Mouse (Mus musculus) forebrain, embryonic 13.5 days (tissue): Measurements from ENCODE around the gene Prdm13. TPM values are rescaled to one million over a fixed set of nuclear protein-coding genes. Genes with fewer than 3 reads are reported as not detected.
A peak's percentile ranks its signal among the peaks of the same experiment; 100 is the strongest.

Source experiments
- ATAC-seq: fragments of 200-750 bp; cut with Nextera tagmentation; 2 replicates; pipeline ENCODE4 v1.8.0; 2017
- H3K27ac ChIP-seq: fragments of 300-500 bp; sonication (generic); 2 replicates; pipeline ENCODE4 v1.5.1; 2015; ENCODE audit warnings: inconsistent platforms, mild to moderate bottlenecking, moderate library complexity
- H3K27me3 ChIP-seq: fragments of 300-500 bp; sonication (generic); 2 replicates; pipeline ENCODE4 v1.6.1; 2015; ENCODE audit warnings: mild to moderate bottlenecking, inconsistent platforms
- H3K36me3 ChIP-seq: fragments of 300-500 bp; sonication (generic); 2 replicates; pipeline ENCODE4 v1.6.1; 2015; ENCODE audit warnings: mild to moderate bottlenecking, inconsistent platforms; ENCODE audit not compliant: poor library complexity, severe bottlenecking
- H3K4me1 ChIP-seq: fragments of 300-500 bp; sonication (generic); 2 replicates; pipeline ENCODE4 v1.6.1; 2015; ENCODE audit warnings: inconsistent platforms
- H3K4me2 ChIP-seq: fragments of 300-500 bp; sonication (generic); 2 replicates; pipeline ENCODE4 v1.6.1; 2015; ENCODE audit warnings: inconsistent platforms, mild to moderate bottlenecking, moderate library complexity
- H3K4me3 ChIP-seq: fragments of 300-500 bp; sonication (generic); 2 replicates; pipeline ENCODE4 v1.5.1; 2015; ENCODE audit warnings: mild to moderate bottlenecking, inconsistent platforms
- H3K9ac ChIP-seq: fragments of 300-500 bp; sonication (generic); 2 replicates; pipeline ENCODE4 v1.6.1; 2015; ENCODE audit warnings: mild to moderate bottlenecking, inconsistent platforms
- H3K9me3 ChIP-seq: fragments of 300-500 bp; sonication (generic); replicated peaks from 2 replicates; pipeline ENCODE4 v1.6.1; 2016; ENCODE audit warnings: inconsistent platforms
- WGBS: fragments of 180-500 bp; shearing (Covaris S2); methylation state at CpG from one replicate; pipeline ENCODE4 v1.1.7; 2015; 5-methylcytosine and 5-hydroxymethylcytosine counted together
- polyA plus RNA-seq: library from polyadenylated mRNA; unstranded; fragments of >200 nt; fragmentation: Nextera tagmentation; extraction: Ambion mirVana; gene quantifications from 2 replicates; pipeline ENCODE4 v1.2.1, GENCODE M21; 2015

Prdm13 gene
- polyA plus RNA-seq, 1 experiment from 2014 or later, result 0.46 TPM

DNA sequence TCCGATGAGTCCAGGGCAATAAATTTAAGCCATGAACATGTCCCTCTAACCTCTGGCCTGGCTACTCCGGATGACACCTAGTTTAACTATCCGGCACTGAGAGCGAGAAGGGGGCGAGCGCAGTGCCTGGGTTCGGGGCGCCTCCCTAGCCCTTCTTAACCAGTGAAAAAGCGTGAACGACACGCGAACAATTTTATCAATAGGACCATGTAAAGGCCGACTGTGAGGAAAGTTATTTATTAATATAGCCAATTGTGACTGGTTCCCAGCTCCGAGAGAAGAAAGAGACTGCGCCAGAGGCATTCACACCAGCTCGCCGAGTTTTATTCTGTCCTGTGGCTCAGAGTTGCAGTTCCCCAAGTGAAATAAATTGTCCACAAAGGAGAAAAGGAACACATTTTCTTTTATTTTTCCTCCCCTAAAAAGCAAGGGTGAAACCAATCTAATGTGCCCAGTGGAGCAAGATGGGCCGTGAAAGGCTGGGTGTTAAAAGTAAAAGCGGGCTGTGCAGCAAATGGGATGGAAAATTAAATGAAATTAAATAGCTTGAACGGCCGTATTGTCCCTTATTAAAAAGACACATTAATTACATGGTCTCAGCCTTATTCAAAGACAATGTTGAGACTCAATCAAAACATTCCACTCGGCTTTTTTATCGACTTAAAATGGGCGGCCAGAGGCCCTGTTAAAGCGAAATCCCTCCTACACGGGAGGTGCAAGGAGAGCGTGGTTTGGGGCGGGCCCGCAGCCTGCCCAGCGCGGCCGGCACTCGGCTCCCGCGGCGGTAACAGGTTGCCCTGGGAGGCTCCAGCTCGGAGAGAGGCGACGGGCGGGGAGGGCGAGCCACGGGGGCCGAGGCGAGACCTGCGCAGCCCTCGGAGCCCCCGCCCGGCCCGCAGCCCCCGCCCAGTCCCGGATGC lies 2.3 kb upstream of the Prdm13 start:
- H3K9me3 ChIP-seq, result no peaks in the 10 kb centered on the region; the same call in 1 of the 2 replicates
- ATAC-seq, result peak; percentile 79
- H3K27ac ChIP-seq, result peak overlapping the region; percentile 79
- H3K4me3 ChIP-seq, result peak overlapping the region; percentile 52
- H3K9ac ChIP-seq, result peak overlapping the region; percentile 64
- H3K36me3 ChIP-seq, result no peaks in the 10 kb centered on the region
- WGBS, result 1% methylated on average over 36 of the region's 51 CpGs
- peak overlapping the region; percentile 90 for H3K4me2 ChIP-seq
- H3K4me1 ChIP-seq, result peaks cover 46% of the 10 kb centered on the region
- H3K27me3 ChIP-seq, result peaks cover 86% of the 10 kb centered on the region

DNA sequence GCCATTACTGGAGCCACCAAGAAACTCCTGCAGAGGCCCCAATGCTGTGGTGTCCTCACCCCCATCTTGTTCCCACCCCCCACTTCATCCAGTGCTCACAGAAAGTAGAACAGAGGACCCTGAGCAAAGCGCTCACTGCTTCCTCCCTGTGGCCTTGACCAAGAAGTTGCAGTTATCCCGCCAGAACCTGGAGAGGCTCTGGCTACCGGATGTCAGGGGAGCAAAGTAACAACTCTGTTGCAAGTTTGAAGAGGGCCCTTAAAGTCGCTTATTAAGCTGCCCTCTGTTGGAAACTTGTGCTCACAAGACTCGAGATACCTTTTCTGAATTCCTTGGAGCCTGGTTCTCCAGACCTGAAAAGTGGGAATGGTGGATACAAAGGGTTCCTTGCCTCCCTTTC lies 1.2 kb upstream of the Prdm13 start:
- H3K4me1 ChIP-seq, result peaks cover 46% of the 10 kb centered on the region
- H3K27me3 ChIP-seq, result peaks cover 86% of the 10 kb centered on the region
- no peak for ATAC-seq
- H3K4me2 ChIP-seq, result no peak overlapping the region
- no peak overlapping the region for H3K9ac ChIP-seq
- H3K36me3 ChIP-seq, result no peaks in the 10 kb centered on the region
- WGBS, result 0% methylated on average over 5 of the region's 5 CpGs
- no peaks in the 10 kb centered on the region; the same call in 1 of the 2 replicates for H3K9me3 ChIP-seq
- H3K27ac ChIP-seq, result no peak overlapping the region
- no peak overlapping the region for H3K4me3 ChIP-seq

DNA sequence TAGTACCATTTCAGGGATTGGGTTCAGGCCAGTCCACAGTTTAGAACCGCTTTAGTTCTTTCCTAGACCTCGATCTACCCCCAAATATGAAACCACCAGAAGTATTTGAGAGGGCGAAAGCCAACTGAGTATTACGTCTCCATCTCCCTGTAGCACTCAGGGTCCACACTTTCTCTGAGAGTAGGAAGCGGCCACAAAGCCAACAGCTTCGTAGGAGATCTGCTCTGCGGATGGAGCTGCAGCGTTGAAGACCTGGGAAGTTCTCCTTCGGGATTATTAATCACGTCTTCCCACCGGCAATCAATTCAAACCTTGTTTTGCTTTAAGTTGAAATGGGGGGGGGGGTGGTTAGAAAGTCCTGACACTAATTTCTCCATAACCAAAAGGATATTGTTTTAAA lies 653 bp upstream of the Prdm13 start:
- 2% methylated on average over 11 of the region's 11 CpGs for WGBS
- H3K4me1 ChIP-seq, result peaks cover 46% of the 10 kb centered on the region
- no peak for ATAC-seq
- H3K9me3 ChIP-seq, result no peaks in the 10 kb centered on the region; the same call in 1 of the 2 replicates
- H3K4me3 ChIP-seq, result no peak overlapping the region
- H3K9ac ChIP-seq, result no peak overlapping the region
- peaks cover 86% of the 10 kb centered on the region for H3K27me3 ChIP-seq
- H3K36me3 ChIP-seq, result no peaks in the 10 kb centered on the region
- no peak overlapping the region for H3K27ac ChIP-seq
- no peak overlapping the region for H3K4me2 ChIP-seq

DNA sequence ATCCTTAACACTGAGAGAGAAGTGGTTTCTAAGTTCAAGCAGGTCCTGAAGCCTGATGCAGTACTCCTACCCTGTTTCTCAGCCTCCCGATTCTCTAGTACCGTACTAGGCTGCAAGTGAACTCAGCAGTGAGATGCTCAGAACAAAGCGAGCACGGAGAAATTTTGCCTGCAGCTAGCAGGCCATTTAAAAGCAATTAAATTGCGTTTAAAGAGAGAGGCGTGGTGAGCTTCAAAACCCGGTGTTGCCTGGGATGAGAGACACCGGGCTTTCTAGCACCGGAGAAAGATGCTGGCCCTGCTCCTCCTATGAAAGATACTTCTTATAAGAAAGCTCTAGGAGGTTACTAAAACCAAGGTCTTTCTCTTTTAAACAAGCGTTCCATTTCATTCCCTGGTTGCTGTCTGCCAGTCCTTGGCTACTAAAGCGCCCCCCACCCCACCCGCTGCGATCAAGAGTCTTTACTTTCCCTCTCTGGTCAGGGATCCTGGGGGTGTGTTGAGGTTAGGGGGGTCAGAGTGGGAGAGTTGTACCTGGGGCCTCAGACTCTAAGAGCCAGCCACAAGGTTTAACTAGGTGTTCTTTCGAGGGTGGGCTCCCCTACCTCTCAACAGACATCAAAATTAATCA lies 1.3 kb downstream of the Prdm13 start:
- no peak overlapping the region for H3K4me3 ChIP-seq
- peaks cover 36% of the 10 kb centered on the region for H3K4me1 ChIP-seq
- H3K27ac ChIP-seq, result no peak overlapping the region
- no peak overlapping the region for H3K4me2 ChIP-seq
- WGBS, result under 1% methylated on average over 14 of the region's 14 CpGs
- H3K9ac ChIP-seq, result no peak overlapping the region
- ATAC-seq, result no peak
- H3K27me3 ChIP-seq, result peaks cover 86% of the 10 kb centered on the region
- no peaks in the 10 kb centered on the region; the same call in 1 of the 2 replicates for H3K9me3 ChIP-seq
- no peaks in the 10 kb centered on the region for H3K36me3 ChIP-seq

DNA sequence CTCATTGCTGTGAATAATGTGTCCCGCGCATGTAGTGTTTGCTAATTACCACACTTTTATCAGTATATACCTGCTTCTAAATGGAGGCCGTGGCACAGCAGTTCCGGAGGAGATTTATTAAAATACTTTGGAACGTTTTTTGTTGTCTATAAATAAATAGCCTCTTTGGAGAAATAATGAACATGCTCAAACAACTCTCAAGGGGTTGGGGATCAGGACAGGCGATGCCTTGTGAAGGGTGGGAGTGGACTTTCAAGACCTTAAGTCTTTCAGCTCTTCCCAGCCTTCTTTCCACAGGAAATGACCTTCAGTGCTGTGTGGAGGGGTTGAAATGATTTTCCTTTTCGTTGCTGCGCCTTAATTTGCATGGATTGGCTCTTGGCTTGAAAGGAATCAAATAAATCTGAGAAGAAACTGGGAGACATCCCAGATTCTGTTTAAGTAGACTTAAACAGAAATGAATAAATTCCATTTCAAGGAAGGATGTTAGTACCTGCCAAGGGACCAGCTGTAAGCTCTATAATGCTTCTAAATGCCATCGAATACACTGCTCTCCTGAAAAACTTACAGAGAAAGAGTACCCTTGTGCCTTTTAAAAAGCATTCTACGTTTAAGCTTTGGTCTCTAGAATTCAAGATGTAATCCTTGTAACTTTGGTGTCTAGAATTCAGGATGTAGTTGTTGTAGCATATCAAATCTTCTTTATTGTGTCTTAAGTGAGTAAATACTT lies 3.2 kb downstream of the Prdm13 start:
- no peaks in the 10 kb centered on the region for H3K36me3 ChIP-seq
- H3K4me1 ChIP-seq, result peaks cover 38% of the 10 kb centered on the region
- H3K4me2 ChIP-seq, result no peak overlapping the region
- H3K9ac ChIP-seq, result no peak overlapping the region
- 10% methylated on average over 10 of the region's 10 CpGs for WGBS
- H3K27ac ChIP-seq, result no peak overlapping the region
- no peak overlapping the region for H3K4me3 ChIP-seq
- no peaks in the 10 kb centered on the region; the same call in 1 of the 2 replicates for H3K9me3 ChIP-seq
- H3K27me3 ChIP-seq, result peaks cover 100% of the 10 kb centered on the region
- ATAC-seq, result no peak

DNA sequence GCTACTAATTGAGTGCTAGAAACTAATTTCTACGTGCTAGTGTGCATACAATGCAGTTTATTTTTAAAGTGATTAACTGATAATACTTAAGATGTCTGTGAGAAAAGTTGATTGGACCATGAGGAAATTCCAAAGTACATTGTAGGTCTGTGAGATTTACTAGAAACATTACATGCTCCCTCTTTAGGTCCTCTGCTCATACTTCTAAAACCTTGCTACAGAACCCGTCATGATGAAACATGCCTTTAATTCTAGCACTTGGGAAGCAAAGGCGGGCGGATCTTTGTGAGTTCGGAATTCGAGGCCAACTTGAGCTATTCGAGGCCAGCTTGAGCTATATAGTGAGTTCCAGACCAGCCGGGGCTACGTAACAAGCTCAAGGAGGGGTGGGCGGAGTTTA lies 4.8 kb downstream of the Prdm13 start:
- H3K36me3 ChIP-seq, result no peaks in the 10 kb centered on the region
- H3K9me3 ChIP-seq, result no peaks in the 10 kb centered on the region
- H3K27ac ChIP-seq, result no peak overlapping the region
- ATAC-seq, result no peak
- 1% methylated on average over 10 of the region's 10 CpGs for WGBS
- H3K9ac ChIP-seq, result no peak overlapping the region
- peaks cover 100% of the 10 kb centered on the region for H3K27me3 ChIP-seq
- H3K4me3 ChIP-seq, result no peak overlapping the region
- H3K4me1 ChIP-seq, result peaks cover 36% of the 10 kb centered on the region
- H3K4me2 ChIP-seq, result no peak overlapping the region

DNA sequence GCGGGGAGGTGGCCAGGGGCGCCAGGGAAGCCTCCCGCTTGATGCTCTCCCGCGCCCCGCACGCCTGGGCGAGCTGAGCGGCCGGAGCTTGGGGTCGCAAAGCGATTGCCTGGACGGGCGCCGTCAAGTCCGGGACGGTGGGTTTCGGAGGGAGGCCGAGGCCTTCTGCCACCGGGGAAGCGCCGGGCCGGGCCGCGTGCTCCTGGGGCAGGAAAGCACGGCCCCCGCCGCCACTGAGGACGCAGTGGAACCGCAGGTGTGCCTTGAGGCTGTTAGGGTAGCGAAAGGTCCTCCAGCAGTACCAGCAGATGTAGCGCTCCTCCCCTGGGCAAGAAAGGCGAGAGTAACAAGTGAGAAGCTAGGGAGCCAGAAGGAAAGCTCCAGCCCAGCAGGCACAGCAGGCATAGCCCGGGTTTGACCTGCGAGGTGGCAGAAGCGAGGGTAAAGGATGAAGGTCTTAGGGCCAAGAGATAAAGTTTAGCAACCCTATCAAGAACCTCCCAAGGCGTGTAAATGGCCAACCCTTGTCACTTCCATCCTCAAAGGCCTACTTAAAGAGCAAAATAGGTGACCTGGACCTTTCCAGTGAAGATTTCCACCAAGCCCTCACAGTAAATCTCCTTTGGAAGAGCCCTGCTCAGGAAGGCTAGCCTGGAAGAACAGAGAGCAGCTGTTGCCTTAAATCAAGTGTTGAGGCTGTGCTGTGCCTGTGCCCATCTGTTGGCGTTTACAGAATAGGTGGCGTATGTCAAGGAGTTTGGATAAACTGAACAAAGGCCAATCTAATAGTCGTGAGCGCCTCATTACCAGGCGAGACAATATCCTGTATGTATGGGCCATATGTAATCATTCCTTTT lies 5.9 kb downstream of the Prdm13 start:
- H3K4me3 ChIP-seq, result peak overlapping the region; percentile 37
- peak overlapping the region; percentile 57 for H3K4me2 ChIP-seq
- no peak overlapping the region for H3K27ac ChIP-seq
- no peaks in the 10 kb centered on the region for H3K36me3 ChIP-seq
- no peak overlapping the region for H3K9ac ChIP-seq
- H3K4me1 ChIP-seq, result peaks cover 26% of the 10 kb centered on the region
- under 1% methylated on average over 41 of the region's 42 CpGs for WGBS
- H3K27me3 ChIP-seq, result peaks cover 100% of the 10 kb centered on the region
- peak; percentile 16 for ATAC-seq
- H3K9me3 ChIP-seq, result no peaks in the 10 kb centered on the region

DNA sequence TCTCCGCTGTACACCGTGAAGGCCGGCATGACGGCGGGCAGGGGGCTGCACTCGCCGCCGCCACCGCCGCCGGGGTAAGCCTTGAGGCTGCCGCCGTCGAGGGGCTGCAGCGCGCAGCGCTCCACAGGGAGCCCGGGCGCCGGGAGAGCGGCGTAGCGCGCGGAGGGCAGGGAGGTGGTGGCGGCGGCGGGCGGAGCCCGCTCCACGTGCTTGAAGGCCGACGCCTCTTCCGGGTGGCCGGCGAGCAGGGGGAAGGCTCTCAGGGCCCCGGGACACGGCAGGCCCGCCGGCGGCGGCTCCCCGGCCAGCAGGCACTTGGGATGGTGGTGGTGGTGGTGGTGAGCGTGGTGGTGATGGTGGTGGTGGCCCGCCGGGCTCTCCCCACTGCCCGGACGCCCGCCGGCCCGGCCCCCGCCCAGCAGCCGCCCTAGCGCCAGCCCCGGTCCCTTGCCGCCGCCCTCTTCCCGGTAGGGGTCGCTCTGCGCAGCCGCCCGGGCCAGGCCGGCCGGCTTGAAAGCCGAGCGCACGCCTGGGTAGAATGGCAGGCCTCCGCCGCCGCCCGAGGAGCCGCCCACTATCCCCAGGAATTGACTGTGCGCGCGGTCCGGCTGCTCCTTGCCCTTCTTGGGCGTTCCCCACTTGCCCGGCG lies 6.7 kb downstream of the Prdm13 start:
- peak; percentile 86 for ATAC-seq
- peaks cover 100% of the 10 kb centered on the region for H3K27me3 ChIP-seq
- H3K9ac ChIP-seq, result 0 out of 2 replicates have a peak overlapping the region, but pooled peaks have one; percentile 46
- peak overlapping the region; percentile 57 for H3K4me2 ChIP-seq
- H3K4me3 ChIP-seq, result peak overlapping the region; percentile 37
- H3K36me3 ChIP-seq, result no peaks in the 10 kb centered on the region
- under 1% methylated on average over 60 of the region's 79 CpGs for WGBS
- peaks cover 21% of the 10 kb centered on the region for H3K4me1 ChIP-seq
- H3K27ac ChIP-seq, result no peak overlapping the region
- H3K9me3 ChIP-seq, result no peaks in the 10 kb centered on the region

DNA sequence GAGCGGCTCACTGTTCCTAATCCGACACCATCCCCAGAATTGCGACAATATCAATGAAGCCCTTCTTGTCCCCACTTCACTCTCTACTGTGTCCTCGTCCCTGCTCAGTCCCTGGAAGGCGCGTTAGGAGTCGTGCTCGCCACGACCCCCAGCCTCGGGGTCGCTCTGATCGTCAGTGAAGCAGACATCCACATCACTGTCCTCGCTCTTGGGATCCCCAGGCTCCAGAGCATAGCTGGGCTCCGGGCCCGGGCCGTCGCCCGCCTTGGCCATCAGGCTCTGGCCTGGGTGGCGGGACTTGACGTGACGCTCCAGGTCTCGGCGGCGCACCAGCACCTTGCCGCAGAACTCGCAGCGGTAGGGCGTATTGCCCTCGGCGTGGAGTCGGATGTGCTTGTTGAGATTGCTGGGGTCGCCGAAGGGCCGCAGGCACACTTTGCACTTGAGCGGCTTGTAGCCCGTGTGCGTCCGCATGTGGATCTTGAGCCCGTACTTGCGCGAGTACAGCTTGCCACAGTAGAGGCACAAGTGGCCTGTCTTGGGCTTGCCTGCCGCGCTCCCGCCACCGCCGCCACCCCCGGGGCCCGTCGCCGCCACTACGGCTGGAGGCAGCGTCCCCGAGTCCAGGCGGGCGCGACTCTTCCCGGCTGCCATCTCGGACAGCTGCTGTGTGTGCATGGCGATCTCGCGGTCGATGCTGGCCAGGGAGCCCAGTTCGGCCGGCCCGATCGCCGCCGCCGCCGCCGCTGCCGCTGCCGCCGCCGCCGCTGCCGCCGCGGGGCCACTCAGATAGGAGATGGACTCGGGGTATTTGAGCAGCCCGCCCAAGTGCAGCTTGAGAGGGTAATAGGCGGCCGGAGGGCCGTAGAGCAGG lies 7.4 kb downstream of the Prdm13 start:
- Histone ChIP-seq H3K4me1 (peaks cover 24% of the 10 kb centered on the region), H3K36me3 (no peaks in the 10 kb centered on the region), H3K4me3 (peak overlapping the region; percentile 37), H3K9me3 (no peaks in the 10 kb centered on the region), H3K4me2 (peak overlapping the region; percentile 57), H3K27me3 (peaks cover 98% of the 10 kb centered on the region), H3K27ac (no peak overlapping the region), H3K9ac (0 out of 2 replicates have a peak overlapping the region, but pooled peaks have one; percentile 46)
- peak; percentile 22 for ATAC-seq
- under 1% methylated on average over 76 of the region's 84 CpGs for WGBS

DNA sequence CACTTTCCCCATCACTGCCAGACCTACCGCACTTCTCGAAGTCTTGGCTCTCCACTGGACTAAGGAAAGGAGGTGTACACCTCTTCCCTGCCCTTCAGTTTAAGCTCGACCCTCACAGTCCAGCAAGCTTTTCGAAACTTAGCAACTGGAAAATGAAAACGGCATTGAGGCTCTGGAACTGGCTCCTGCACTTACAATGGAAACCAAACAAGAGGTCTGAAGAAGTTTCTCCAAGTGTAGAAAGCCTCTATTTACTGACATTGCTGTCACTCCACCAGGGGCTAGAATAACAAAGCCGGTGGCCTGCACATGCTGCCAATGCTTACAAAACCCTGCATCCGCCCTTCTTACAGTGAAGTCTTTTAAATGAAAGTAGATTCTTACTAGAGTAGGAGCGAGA lies 11.1 kb downstream of the Prdm13 start:
- ATAC-seq, result no peak
- H3K4me2 ChIP-seq, result no peak overlapping the region
- no peaks in the 10 kb centered on the region for H3K36me3 ChIP-seq
- no peak overlapping the region for H3K27ac ChIP-seq
- H3K9ac ChIP-seq, result no peak overlapping the region
- no peak overlapping the region for H3K4me3 ChIP-seq
- peaks cover 24% of the 10 kb centered on the region for H3K4me1 ChIP-seq
- WGBS, result 2% methylated on average over 8 of the region's 8 CpGs
- no peaks in the 10 kb centered on the region for H3K9me3 ChIP-seq
- H3K27me3 ChIP-seq, result peaks cover 93% of the 10 kb centered on the region
